Mouse (Mus musculus) B cell, adult 2 months (primary cell): ENCODE data around the gene Hhex.

Experiments used
- DNase-seq, 2 experiments: peaks; one replicate each; pipeline ENCODE4 v3.0.0; 2022

The Hhex gene

GRCm38 (mm10) chr19:37434263-37434951 lies at the start of gene Hhex:
Gene Hhex (plus strand): TSS chr19:37434810.
- DNase-seq, result peak; percentile 86 to 87

- DNase-seq, result no peak
Measured at GRCm38 (mm10) chr19:37386126-37386525, 48.5 kb upstream of the Hhex start.

- no peak for DNase-seq
Measured at GRCm38 (mm10) chr19:37391869-37392268, 42.7 kb upstream of the Hhex start.

- DNase-seq, result no peak
Measured at GRCm38 (mm10) chr19:37396279-37396678, 38.3 kb upstream of the Hhex start.

GRCm38 (mm10) chr19:37400936-37401335 lies 33.7 kb upstream of the Hhex start:
- DNase-seq, result no peak

- peak; percentile 62 to 67 for DNase-seq
Measured at GRCm38 (mm10) chr19:37418294-37418693, 16.3 kb upstream of the Hhex start.

GRCm38 (mm10) chr19:37419613-37420012 lies 15.0 kb upstream of the Hhex start:
- DNase-seq, result peak; percentile 81 to 85

- DNase-seq, result no peak
Measured at GRCm38 (mm10) chr19:37428589-37428988, 6.0 kb upstream of the Hhex start.

- no peak for DNase-seq
Measured at GRCm38 (mm10) chr19:37431139-37431756, 3.4 kb upstream of the Hhex start.

- peak in 1 of 2 experiments; percentile 15 for DNase-seq
Measured at GRCm38 (mm10) chr19:37432868-37433570, 1.6 kb upstream of the Hhex start.

- no peak for DNase-seq
Measured at GRCm38 (mm10) chr19:37433895-37434262, 731 bp upstream of the Hhex start.

- DNase-seq, result peak; percentile 71 to 76
Measured at GRCm38 (mm10) chr19:37435041-37435852, 637 bp downstream of the Hhex start.

- DNase-seq, result no peak
Measured at GRCm38 (mm10) chr19:37435853-37436174, 1.2 kb downstream of the Hhex start.

GRCm38 (mm10) chr19:37436514-37437288 lies 2.1 kb downstream of the Hhex start:
- DNase-seq, result peak; percentile 67 to 73

GRCm38 (mm10) chr19:37437289-37437606 lies 2.6 kb downstream of the Hhex start:
- DNase-seq, result no peak

GRCm38 (mm10) chr19:37440181-37440580 lies 5.6 kb downstream of the Hhex start:
- no peak for DNase-seq

- DNase-seq, result no peak
Measured at GRCm38 (mm10) chr19:37440708-37441475, 6.3 kb downstream of the Hhex start.

- no peak for DNase-seq
Measured at GRCm38 (mm10) chr19:37442524-37443286, 8.1 kb downstream of the Hhex start.

- no peak for DNase-seq
Measured at GRCm38 (mm10) chr19:37443631-37444140, 9.1 kb downstream of the Hhex start.

GRCm38 (mm10) chr19:37448212-37448611 lies 13.6 kb downstream of the Hhex start:
- DNase-seq, result peak; percentile 48 to 49

- no peak for DNase-seq
Measured at GRCm38 (mm10) chr19:37449246-37449645, 14.6 kb downstream of the Hhex start.
